Mouse (Mus musculus) kidney, postnatal 10 days (tissue): ENCODE results near the gene Prcp.

Source experiments
- DNase-seq: peaks from one replicate; pipeline ENCODE4 v3.0.0; 2021; ENCODE audit warnings: mixed read lengths

The Prcp gene

DNA sequence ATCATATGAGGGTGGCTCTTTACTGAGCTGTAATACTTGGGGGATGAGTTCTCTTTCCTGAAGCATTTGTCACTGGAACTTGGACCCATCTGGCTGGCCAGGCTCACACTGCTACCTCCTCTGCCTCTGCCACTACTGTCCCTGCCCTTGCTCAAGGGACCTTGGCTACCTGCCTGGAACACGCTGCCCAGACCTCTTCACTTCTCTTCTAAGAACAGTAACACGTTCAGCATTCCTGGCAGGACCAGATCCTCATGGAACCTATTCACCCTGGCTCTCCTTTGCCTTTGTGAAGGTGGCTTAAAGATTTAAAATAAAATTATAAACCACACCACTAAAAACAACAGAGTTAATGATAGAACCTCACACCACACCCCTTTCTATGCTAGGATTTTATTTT, 107.6 kb downstream of the Prcp start:
- DNase-seq: no peak
